Comparison of ENCODE assay signal across 30 mouse cellular contexts in the genomic region with DNA sequence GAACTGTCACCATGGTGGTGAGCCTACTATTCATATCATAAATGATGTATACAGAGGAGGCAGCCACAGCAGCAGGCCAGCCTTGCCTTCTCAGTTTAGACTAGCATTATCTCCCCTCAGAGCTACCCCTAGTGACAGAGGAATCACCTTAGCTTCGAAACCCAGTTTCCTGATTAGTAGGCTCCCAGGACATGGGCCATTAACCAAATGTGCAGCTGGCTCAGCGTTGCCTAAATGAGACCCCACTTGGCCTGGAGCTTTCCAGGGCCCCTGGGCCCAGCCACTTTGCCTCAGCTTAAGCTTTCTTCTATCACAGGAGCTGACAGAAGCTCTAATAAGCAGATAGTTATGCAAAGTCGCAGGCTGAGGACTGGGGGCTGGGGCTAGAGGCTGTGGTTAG. TPM values are rescaled to one million over a fixed set of nuclear protein-coding genes. Genes with fewer than 3 reads are reported as not detected.
DNase-seq lines count a peak whose midpoint lies in the region; ATAC-seq and TF ChIP-seq lines count a peak whose summit lies in the region.
"Had no signal": no experiment of that assay in that cellular context is flagged by ENCODE, and none has a peak within 500 bp of the region (broad histone marks: within the 10 kb centered on the region; RNA-seq: fewer than 3 reads in every experiment).

No protein-coding gene starts in this region.

- H3K9ac ChIP-seq in hindbrain, postnatal 0 days (replicated peaks; ENCODE audit: low read length) = no peak overlapping the region
- no peak overlapping the region for H3K9ac ChIP-seq in neural tube, embryonic 12.5 days
- H3K9ac ChIP-seq in hindbrain, embryonic 13.5 days = no peak overlapping the region
- H3K9ac ChIP-seq: embryonic facial prominence, embryonic 13.5 days; forebrain, embryonic 15.5 days; heart, embryonic 12.5 days; intestine, embryonic 15.5 days; limb, embryonic 13.5 days; lung, embryonic 15.5 days had no signal

- H3K36me3 ChIP-seq in hindbrain, embryonic 10.5 days = no peaks in the 10 kb centered on the region
- H3K36me3 ChIP-seq in hindbrain, postnatal 0 days (ENCODE audit: insufficient read depth, low read length) = no peaks in the 10 kb centered on the region
- H3K36me3 ChIP-seq in neural tube, embryonic 12.5 days = no peaks in the 10 kb centered on the region
- H3K36me3 ChIP-seq in hindbrain, embryonic 13.5 days = no peaks in the 10 kb centered on the region
- H3K36me3 ChIP-seq: embryonic facial prominence, embryonic 13.5 days; forebrain, embryonic 10.5 days; forebrain, embryonic 15.5 days; G1E; heart, embryonic 12.5 days; intestine, embryonic 15.5 days; limb, embryonic 13.5 days; lung, embryonic 15.5 days had no signal

- no peak for DNase-seq in hindbrain, embryonic 10.5 days (ENCODE audit: low spot score)
- DNase-seq in hindbrain, postnatal 0 days (ENCODE audit: low spot score) = no peak
- DNase-seq in neural tube, embryonic 10.5 days (ENCODE audit: extremely low spot score, low spot score) = no peak
- no peak for DNase-seq in heart, adult 9 months (ENCODE audit: low spot score in 2 of 2)
- no peak for DNase-seq in urinary bladder, postnatal 36 days (ENCODE audit: low spot score in 2 of 2)
- DNase-seq: adrenal gland, postnatal 10 days; cerebellum, adult 11 months; cerebellum, adult 9-10 months; cerebellum, postnatal 36 days; gastrocnemius, adult 2 months; gastrocnemius, postnatal 36 days; heart, adult 18-20 months; kidney, adult 2 months; kidney, postnatal 36 days had no signal

- TF ChIP-seq CTCF in hindbrain, postnatal 0 days (IDR thresholded peaks at IDR 0.05; ENCODE audit: low read depth) = no peak

- no peak for ATAC-seq in hindbrain, postnatal 0 days
- 0 out of 2 replicates have a peak, but pooled peaks have one; percentile 41 for ATAC-seq in neural tube, embryonic 12.5 days (ENCODE audit: low FRiP score, low read depth)
- no peak for ATAC-seq in hindbrain, embryonic 13.5 days (ENCODE audit: low FRiP score)
- ATAC-seq: forebrain, embryonic 15.5 days; intestine, embryonic 15.5 days had no signal

- no peaks in the 10 kb centered on the region for H3K9me3 ChIP-seq in hindbrain, embryonic 10.5 days
- H3K9me3 ChIP-seq in hindbrain, postnatal 0 days (ENCODE audit: low read length) = no peaks in the 10 kb centered on the region
- H3K9me3 ChIP-seq in neural tube, embryonic 12.5 days = no peaks in the 10 kb centered on the region
- no peaks in the 10 kb centered on the region for H3K9me3 ChIP-seq in hindbrain, embryonic 13.5 days
- H3K9me3 ChIP-seq: embryonic facial prominence, embryonic 13.5 days; forebrain, embryonic 10.5 days; forebrain, embryonic 15.5 days; heart, embryonic 12.5 days; intestine, embryonic 15.5 days; limb, embryonic 13.5 days; lung, embryonic 15.5 days had no signal

- H3K27me3 ChIP-seq in hindbrain, embryonic 10.5 days (ENCODE audit: insufficient read depth, poor library complexity, severe bottlenecking) = no peaks in the 10 kb centered on the region
- no peaks in the 10 kb centered on the region for H3K27me3 ChIP-seq in hindbrain, postnatal 0 days (ENCODE audit: insufficient read depth, low read length)
- no peaks in the 10 kb centered on the region for H3K27me3 ChIP-seq in neural tube, embryonic 12.5 days (replicated peaks)
- peaks cover 3% of the 10 kb centered on the region; the same call in 1 of the 2 replicates for H3K27me3 ChIP-seq in hindbrain, embryonic 13.5 days
- H3K27me3 ChIP-seq: embryonic facial prominence, embryonic 13.5 days; forebrain, embryonic 15.5 days; intestine, embryonic 15.5 days; limb, embryonic 13.5 days; lung, embryonic 15.5 days had no signal

- 58% methylated on average over 3 of the region's 3 CpGs for WGBS in hindbrain, embryonic 10.5 days
- 50% methylated on average over 3 of the region's 3 CpGs for WGBS in hindbrain, postnatal 0 days
- 28% methylated on average over 3 of the region's 3 CpGs for WGBS in neural tube, embryonic 12.5 days
- WGBS in hindbrain, embryonic 13.5 days = 36% methylated on average over 3 of the region's 3 CpGs

- peak overlapping the region; percentile 50 for H3K27ac ChIP-seq in hindbrain, embryonic 10.5 days
- H3K27ac ChIP-seq in hindbrain, postnatal 0 days = no peak overlapping the region
- H3K27ac ChIP-seq in neural tube, embryonic 12.5 days = no peak overlapping the region
- H3K27ac ChIP-seq in hindbrain, embryonic 13.5 days = peak overlapping the region; percentile 8; the same call in 1 of the 2 replicates
- H3K27ac ChIP-seq: embryonic facial prominence, embryonic 13.5 days; forebrain, embryonic 10.5 days; forebrain, embryonic 15.5 days; gastrocnemius, adult 2 months; intestine, embryonic 15.5 days; limb, embryonic 13.5 days; lung, embryonic 15.5 days had no signal

- H3K4me1 ChIP-seq in hindbrain, embryonic 10.5 days (replicated peaks) = 0 out of 2 replicates have a peak, but pooled peaks cover 16% of the 10 kb centered on the region
- 0 out of 2 replicates have a peak, but pooled peaks cover 6% of the 10 kb centered on the region for H3K4me1 ChIP-seq in hindbrain, postnatal 0 days (ENCODE audit: insufficient read depth, low read length)
- peaks cover 6% of the 10 kb centered on the region for H3K4me1 ChIP-seq in neural tube, embryonic 12.5 days
- peaks cover 44% of the 10 kb centered on the region for H3K4me1 ChIP-seq in hindbrain, embryonic 13.5 days (replicated peaks)
- H3K4me1 ChIP-seq: intestine, embryonic 15.5 days; limb, embryonic 13.5 days had no signal

- no peak overlapping the region for H3K4me2 ChIP-seq in hindbrain, postnatal 0 days (ENCODE audit: low read depth, low read length)
- H3K4me2 ChIP-seq in neural tube, embryonic 12.5 days (replicated peaks) = no peak overlapping the region
- H3K4me2 ChIP-seq in hindbrain, embryonic 13.5 days = no peak overlapping the region
- H3K4me2 ChIP-seq: embryonic facial prominence, embryonic 13.5 days; forebrain, embryonic 15.5 days; heart, embryonic 12.5 days; intestine, embryonic 15.5 days; limb, embryonic 13.5 days; liver, embryonic 11.5 days; lung, embryonic 15.5 days had no signal

- no peak overlapping the region for H3K4me3 ChIP-seq in hindbrain, embryonic 10.5 days
- H3K4me3 ChIP-seq in hindbrain, postnatal 0 days (ENCODE audit: low read length) = no peak overlapping the region
- no peak overlapping the region for H3K4me3 ChIP-seq in neural tube, embryonic 12.5 days
- H3K4me3 ChIP-seq in hindbrain, embryonic 13.5 days = no peak overlapping the region
- H3K4me3 ChIP-seq: embryonic facial prominence, embryonic 13.5 days; forebrain, embryonic 10.5 days; forebrain, embryonic 15.5 days; gastrocnemius, adult 2 months; heart, embryonic 12.5 days; intestine, embryonic 15.5 days; limb, embryonic 13.5 days; lung, embryonic 15.5 days had no signal

RNA-seq across cellular contexts. Expression of a gene that starts 39.6 kb away (rescaled TPM):
- 0.20 and 0.31 TPM in 2 replicates for polyA plus RNA-seq in hindbrain, embryonic 10.5 days (2016; fragmentation: Nextera tagmentation; extraction: Ambion mirVana)
- total RNA-seq in hindbrain, postnatal 0 days (2014; rRNA removed) = 25.1 and 26.3 TPM in 2 replicates
- polyA plus RNA-seq in hindbrain, postnatal 0 days (2015; fragmentation: Nextera tagmentation; extraction: Ambion mirVana) = 5.8 and 6.1 TPM in 2 replicates
- polyA plus RNA-seq in neural tube, embryonic 12.5 days (2016; fragmentation: Nextera tagmentation; extraction: Ambion mirVana) = 0.50 and 0.60 TPM in 2 replicates
- 1.9 and 2.0 TPM in 2 replicates for polyA plus RNA-seq in hindbrain, embryonic 13.5 days (2015; fragmentation: Nextera tagmentation; extraction: Ambion mirVana)
- total RNA-seq: hematopoietic stem cell, adult 5-6 weeks; megakaryocyte progenitor cell, adult 5-6 weeks had no signal

RNA-seq across cellular contexts. Expression of a gene that starts 54.2 kb away (rescaled TPM):
- polyA plus RNA-seq in hindbrain, embryonic 10.5 days (2016; fragmentation: Nextera tagmentation; extraction: Ambion mirVana) = 228 and 229 TPM in 2 replicates
- total RNA-seq in hindbrain, postnatal 0 days (2014; rRNA removed) = 18.7 and 22.8 TPM in 2 replicates
- 23.9 and 27.8 TPM in 2 replicates for polyA plus RNA-seq in hindbrain, postnatal 0 days (2015; fragmentation: Nextera tagmentation; extraction: Ambion mirVana)
- polyA plus RNA-seq in neural tube, embryonic 12.5 days (2016; fragmentation: Nextera tagmentation; extraction: Ambion mirVana) = 115 and 116 TPM in 2 replicates
- polyA plus RNA-seq in hindbrain, embryonic 13.5 days (2015; fragmentation: Nextera tagmentation; extraction: Ambion mirVana) = 43.2 and 43.6 TPM in 2 replicates
- total RNA-seq: G1E; gastrocnemius, adult 2 months had no signal
- polyA plus RNA-seq: G1E had no signal

RNA-seq across cellular contexts. Expression of a gene that starts 58.7 kb away (rescaled TPM):
- 0.31 and 0.55 TPM in 2 replicates for polyA plus RNA-seq in hindbrain, embryonic 10.5 days (2016; fragmentation: Nextera tagmentation; extraction: Ambion mirVana)
- total RNA-seq in hindbrain, postnatal 0 days (2014; rRNA removed) = 0.07 TPM in 1 of 2 replicates, not detected in the other
- 0.34 and 0.42 TPM in 2 replicates for polyA plus RNA-seq in hindbrain, postnatal 0 days (2015; fragmentation: Nextera tagmentation; extraction: Ambion mirVana)
- polyA plus RNA-seq in neural tube, embryonic 12.5 days (2016; fragmentation: Nextera tagmentation; extraction: Ambion mirVana) = 0.24 and 0.47 TPM in 2 replicates
- polyA plus RNA-seq in hindbrain, embryonic 13.5 days (2015; fragmentation: Nextera tagmentation; extraction: Ambion mirVana) = 0.31 and 0.39 TPM in 2 replicates
- total RNA-seq: gastrocnemius, adult 2 months; gastrocnemius, postnatal 36 days; heart, adult 18-20 months; layer of hippocampus, adult 8-10 months; layer of hippocampus, postnatal 25 days; left cerebral cortex, postnatal 36 days had no signal
- polyA plus RNA-seq: G1E; kidney, adult 2 months had no signal

Comparison
In these comparisons a context has a peak if more than half of its experiments do, and no peak if none do; other contexts are left out.
1. H3K27ac ChIP-seq: peak in hindbrain, embryonic 10.5 days (single experiment) and hindbrain, embryonic 13.5 days (single experiment); none in hindbrain, postnatal 0 days (single experiment) and neural tube, embryonic 12.5 days (single experiment).